Mouse (Mus musculus): ENCODE measurements around the gene Wnt2. TPM values are rescaled to one million over a fixed set of nuclear protein-coding genes. Genes with fewer than 3 reads are reported as not detected.

Wnt2 gene
- total RNA-seq, 2 experiments from 2014 or later = 0.67 to 0.85 TPM

DNA sequence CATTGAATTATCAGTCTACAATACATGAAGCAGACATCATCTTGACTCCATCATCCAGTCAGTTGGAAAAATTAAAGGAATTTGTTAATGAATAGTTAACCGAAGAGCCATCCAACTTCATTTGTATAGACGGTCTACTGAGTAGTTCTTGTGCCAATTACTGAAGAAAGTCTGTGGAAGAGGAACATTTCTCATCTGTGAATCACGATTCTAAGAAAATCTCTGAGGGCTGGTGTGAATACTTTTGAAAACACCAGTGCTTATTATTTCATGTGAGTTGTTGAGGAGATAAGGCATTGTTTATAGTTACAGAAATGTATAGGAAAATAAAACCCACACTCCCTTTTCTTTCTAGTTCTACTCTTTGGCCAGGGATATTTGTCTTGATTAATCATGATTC lies 51.5 kb downstream of the Wnt2 start:
- DNase-seq (ENCODE audit: low spot score in 2 of 2) = no peak

DNA sequence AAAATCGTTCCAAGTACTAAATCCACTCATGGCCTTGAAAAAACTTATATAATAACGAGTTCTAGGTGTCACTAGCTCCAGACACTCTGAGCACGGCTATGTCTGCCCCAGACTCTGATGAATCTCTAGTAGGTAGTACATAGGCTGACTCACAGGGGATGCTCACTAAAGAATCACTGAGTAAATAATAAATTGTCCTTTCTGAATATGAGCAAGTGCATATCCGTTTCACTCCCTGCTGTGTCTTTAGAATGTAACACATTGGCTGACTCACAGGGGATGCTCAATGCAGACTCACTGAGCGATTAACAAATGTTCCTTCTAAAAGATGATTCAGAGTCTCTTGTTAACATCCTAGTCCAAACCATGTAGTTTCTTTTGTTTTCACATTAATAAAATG lies 52.1 kb downstream of the Wnt2 start:
- no peak for DNase-seq (ENCODE audit: low spot score in 2 of 2)

DNA sequence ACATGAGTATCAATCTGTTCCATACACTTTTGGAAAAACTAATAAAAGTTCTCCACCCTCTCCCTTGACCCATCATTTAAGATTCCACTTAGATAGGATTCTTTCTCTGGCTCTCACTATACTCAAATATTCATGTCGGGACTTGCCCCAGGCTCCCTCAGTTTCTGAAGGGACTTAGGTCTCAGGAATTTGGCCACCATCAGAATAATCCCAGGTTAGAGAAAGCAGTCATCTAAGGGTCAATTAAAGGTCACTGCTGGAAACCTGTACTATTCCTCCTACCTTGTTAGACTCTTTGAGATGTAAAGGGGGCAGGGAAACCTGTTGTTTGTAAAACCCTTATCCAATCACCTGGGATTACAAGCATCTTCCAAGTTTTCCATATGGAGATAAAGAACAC lies 53.2 kb downstream of the Wnt2 start:
- no peak for DNase-seq (ENCODE audit: low spot score in 2 of 2)

DNA sequence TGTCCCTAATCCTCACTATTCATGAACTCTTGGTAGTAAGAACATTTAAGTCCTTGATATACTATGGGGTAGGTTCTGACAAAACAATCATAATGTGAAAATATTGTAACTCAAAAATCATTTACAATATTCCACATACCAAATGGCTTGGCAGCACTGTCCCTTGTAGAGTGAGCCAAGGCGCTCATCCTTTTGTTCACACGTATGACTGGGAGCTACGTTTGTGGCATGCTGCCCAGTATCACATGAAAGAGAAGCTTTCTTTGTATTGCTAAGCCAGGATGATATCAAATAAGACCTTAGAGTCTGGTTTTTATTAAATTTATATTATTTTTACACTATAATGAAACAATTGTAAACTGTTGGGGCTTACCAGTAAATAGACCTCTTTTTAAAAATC lies 56.0 kb downstream of the Wnt2 start:
- no peak for DNase-seq (ENCODE audit: low spot score in 2 of 2)

DNA sequence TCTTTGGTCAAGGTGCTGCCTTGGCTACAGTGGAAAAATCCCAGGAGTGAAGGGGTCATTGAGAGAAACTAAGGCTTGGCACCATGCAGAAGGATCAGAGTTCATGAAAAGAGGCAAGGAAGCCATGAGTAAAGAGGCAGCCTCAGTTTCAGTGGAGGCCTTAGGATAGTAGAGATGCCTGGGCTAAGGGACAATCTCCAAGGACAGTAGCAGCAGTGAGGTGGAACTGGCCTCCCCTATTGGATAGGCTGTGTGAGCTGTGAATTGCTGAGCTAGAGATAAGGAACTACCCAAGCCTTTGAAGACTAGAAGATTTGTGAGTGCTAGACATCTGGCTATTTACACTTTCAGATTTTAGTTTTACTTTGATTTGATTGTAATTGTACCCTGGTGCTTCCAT lies 59.0 kb downstream of the Wnt2 start:
- DNase-seq (ENCODE audit: low spot score in 2 of 2) = no peak

DNA sequence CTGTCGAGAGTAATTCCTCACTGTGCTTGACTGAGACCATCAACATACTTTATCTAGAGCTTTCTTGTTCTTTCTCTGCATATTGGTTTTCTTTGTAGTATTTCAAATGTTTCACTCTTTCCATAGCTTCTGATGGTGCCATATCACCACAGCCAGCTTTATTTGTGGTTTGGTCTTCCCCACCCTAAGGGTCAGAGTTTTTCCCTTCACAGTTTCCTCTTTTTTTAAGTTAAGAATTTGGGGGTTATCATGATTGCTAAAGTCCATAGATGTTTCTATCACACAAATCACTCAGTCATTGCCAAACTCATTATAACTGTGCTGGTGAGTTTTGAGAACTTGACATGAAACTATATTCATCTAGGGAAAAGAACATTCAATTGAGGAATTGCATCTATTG lies 60.6 kb downstream of the Wnt2 start:
- no peak for DNase-seq (ENCODE audit: low spot score in 2 of 2)

DNA sequence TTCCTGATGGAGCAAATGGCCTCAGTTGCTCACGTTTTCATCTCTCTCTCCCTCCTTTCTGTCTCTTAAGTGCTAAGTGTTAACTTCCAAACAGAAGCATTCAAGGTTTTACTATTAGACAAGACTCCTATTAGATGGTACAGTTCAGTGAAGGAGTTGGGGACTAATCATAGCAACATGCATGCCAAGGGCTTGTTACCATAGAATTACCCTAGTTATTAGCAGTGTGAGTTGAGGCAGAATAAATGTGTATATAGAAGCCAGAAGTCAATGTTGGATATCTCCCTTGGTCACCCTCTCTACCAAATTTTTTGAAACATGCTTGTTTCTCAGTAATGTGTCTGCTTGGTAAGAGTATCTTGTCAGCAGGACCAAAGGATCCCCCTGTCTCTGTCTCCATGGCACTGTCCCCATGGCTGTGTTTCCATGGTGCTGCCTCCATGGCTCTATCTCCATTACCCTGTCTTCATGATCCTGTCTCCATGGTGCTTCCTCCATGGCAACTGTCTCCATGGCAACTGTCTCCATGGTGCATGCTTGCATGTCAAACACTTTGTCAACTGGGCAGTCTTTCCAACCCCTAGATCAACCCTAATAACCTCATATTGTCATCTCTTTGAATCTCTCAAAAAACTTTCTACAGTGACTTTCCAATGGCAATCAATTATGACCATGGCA lies 61.8 kb downstream of the Wnt2 start:
- no peak for DNase-seq (ENCODE audit: low spot score in 2 of 2)

DNA sequence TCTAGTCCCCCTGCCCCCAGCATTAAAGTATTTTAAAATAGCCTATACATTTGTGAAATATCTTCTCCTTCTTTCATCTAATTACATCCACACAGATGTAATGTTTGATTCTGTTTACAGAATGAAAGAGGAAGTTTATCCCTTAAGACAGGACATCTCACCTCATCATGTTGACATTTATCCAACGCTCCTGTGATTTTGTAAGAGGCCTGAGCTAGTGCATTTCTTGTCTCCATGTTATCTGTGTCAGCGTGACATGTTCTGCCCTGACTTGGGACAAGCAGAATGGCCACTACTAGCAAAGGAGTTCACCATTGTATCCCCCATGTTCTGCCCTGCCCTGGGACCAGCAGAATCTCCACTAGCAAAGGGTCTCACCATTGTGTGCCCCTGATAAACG lies 66.9 kb downstream of the Wnt2 start:
- no peak for DNase-seq (ENCODE audit: low spot score in 2 of 2)

DNA sequence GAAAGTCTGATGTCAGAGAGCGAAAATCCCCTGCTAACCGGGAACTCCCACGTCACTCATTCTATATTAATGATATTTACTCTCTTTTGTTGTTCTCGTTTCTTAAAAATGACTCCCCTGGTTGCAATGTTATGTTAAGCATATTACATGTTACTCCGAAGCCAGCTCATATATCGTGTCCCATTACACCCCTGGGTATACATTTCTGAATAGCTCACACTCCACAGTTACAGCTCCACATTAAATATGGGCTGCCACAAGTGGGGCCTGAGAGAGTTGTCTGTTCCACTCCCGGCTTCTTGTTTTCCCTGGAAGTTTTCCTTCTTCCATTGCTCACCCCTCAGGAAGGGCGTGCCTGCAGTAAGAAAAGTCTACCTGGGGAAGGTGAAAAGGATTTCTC lies 78.6 kb downstream of the Wnt2 start:
- no peak for DNase-seq (ENCODE audit: low spot score in 2 of 2)

DNA sequence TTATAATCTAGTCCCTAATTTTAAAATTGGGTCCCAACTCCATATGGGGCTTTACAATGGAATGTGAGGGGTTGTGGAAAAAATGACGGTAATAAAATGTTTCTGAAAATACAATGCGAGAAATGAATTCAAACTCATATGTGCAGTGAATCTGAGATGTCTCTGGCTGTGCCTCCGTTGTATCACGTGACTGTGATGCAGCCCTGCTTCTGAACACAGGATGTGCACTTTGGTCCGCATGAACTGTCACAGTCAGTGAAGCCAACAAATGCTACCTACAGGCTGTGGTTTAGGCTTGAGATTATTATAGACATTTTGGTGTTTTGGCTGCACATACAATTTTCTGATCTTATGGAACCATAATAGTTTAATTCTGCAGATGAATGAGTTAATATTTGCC lies 81.3 kb downstream of the Wnt2 start:
- no peak for DNase-seq (ENCODE audit: low spot score in 2 of 2)

DNA sequence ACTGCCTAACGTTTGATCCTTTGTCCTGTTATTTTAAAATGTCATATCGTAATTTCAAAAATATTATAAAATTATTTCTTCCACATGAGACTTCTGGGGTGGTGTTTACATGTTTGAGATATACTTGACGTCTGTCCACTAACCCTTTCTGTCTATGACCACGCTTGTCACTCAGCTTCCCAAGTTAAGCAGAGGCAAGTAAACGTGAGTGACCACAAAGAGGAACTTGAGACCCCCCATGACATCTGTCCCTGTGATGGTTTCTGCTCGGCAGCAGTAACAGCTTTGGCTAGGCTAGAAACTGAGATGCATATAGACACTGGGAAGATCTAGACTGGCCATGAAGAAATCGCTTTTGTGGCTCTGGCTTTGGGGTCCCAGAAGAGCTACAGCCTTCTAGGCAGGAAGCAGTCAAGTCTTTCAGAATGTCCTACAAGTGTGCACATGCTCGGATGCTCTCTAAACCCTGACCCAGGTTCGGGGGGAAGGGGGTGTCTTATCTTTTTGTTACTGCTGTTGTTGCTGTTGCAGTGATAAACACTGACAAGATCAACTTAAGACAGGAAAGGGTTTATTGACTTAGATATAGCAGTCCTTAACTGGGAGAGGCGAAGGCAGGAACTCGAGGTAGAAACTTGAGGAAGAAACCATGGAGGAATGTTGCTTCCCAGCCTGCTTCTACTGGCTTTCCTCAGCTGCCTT lies 83.1 kb downstream of the Wnt2 start:
- DNase-seq (ENCODE audit: low spot score in 2 of 2) = no peak

DNA sequence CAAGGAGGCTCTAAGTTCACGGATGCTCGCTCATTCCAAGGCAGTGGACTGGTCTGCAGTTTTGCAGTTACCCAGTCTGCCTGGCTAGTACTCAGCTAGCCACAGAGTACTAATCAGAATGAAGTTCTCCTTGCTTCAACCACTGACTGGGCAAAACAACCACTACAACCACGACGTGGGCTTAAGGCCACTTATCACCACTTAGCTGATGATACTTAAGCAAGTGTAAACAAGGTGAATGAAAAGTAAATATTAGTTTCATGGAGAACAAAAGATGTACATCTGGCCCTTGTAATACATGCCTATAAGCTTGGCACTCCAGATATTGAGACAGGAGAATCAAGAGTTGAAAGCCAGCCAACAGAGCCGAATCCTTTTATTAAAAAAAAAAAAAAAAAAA lies 83.9 kb downstream of the Wnt2 start:
- no peak for DNase-seq (ENCODE audit: low spot score in 2 of 2)

DNA sequence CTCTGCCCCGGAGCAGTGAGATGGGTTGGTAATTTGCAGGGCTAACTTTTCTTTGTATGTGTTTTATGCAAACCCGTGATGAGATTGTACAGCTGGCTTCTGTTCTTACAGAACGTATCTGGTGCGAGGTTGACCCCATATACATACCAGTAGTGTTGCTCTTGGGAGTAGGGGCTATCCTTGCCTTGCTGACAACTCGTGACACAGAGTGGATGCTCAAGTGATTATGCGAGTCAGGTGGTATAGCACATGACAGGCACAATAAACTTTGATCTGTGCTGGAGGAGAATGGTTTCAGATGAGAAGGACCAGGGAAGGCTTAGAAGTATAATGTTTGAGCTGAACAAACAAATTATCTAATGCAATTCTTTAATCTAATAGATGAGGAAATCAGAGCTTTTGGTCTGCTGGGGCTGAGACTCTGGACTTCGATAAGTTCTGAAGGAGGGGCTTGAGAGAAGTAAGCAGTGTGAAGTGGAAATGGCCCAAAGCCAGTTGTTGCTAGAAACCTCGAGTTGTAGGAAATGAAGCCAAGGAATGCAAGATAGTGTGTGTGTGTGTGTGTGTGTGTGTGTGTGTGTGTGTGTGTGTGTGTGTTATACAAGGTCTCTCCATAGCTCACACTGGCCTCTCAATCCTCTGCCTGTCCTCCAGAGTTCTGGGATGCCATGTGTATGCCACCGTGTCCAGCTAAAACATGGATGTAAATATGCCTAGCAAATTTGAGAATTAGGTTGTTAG lies 86.3 kb downstream of the Wnt2 start:
- DNase-seq (ENCODE audit: low spot score in 2 of 2) = no peak

DNA sequence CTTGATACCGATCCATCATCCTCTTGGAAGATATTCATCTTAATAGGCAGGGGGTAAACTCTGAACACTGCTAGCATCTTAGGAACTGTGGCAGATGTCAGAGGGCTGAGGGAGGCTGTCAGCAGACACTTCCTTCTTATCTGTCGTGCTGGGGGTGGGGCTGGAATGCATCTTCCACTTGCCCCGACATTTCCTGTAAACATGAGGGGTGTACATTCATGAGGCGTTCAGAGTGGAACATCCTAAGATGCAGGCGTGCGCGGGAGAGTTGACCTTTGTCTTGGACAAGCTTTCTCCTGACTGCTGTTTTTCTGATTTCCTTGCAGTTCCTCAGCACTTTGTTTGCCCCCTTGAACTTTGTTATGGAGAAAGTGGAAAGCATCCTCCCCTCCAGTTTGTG lies 88.0 kb downstream of the Wnt2 start:
- DNase-seq (ENCODE audit: low spot score in 2 of 2) = no peak

DNA sequence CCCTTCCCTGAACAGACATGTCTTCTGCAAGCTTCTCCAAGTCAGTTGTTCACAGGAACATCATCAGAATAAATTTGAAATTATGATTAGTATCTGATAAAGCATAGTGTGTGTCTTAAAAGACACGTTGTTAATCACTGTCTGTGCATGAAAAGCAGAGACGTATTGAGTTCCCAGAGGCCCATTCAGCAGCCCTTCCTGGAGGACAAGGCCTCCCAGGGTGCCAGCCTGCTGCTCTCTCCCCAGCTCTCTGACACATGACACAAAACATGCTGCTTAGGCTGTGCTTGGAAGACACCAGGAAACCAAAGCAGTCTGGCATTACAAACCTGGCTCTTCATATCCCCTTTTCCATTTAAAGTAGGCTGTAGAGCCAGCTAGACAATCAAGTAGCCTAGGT lies 88.5 kb downstream of the Wnt2 start:
- no peak for DNase-seq (ENCODE audit: low spot score in 2 of 2)

Other genes starting within 250 kb of the Wnt2 start
- gene Asz1, start 78.5 kb upstream of the Wnt2 start, total RNA-seq (2021) = not detected
- 1 to 10 TPM in 1 of 2 experiments, under 1 TPM in 1; 0.17 to 1.5 TPM for gene Cftr, start 140.1 kb upstream of the Wnt2 start, total RNA-seq (2021)

Measured in adrenal gland, postnatal 4 days (tissue).